Comparison of ENCODE assay signal across 15 mouse cellular contexts in the genomic region with DNA sequence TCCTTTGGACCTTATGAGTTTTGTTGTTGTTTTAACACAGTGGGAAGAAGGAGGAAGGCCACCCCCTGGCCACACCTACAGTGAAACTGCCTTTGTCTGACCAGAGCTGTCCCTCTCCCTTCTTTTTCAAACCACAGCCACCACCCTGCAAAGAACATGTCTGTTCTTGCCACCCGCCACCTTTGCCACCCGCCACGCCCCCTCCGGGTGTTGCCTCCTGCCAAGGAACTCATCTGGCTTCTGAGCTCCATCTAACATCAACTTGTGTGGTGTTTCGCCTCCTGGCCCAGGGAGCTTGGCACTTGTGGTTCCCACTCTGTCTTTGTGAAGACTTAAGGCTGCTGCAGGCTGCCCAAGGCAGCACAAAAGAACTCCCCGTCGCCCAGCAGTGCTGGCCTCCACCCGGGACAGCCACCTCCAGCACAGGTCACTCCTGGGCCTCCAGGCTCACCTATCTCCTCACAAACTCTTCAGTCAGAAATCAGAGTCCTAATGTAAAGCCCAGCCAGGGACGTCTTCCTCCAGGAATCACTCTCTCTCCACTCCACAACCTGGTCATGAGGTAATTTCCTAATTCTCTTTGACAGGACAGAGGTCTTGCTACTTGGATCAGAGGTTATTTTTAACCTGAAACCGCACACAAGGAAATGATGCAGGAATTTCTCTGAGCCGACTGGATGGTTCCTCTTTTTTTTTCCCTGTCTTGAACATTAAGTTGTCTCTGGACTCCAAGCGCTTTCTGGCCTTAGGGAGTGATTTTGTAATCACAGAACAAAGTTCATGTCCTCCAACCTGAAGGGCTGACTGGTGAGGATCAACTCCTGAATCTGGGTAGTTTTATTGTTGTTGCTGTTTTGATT. TPM values are rescaled to one million over a fixed set of nuclear protein-coding genes. Genes with fewer than 3 reads are reported as not detected.
DNase-seq lines count a peak whose midpoint lies in the region; ATAC-seq and TF ChIP-seq lines count a peak whose summit lies in the region.
"Had no signal": no experiment of that assay in that cellular context is flagged by ENCODE, and none has a peak within 500 bp of the region (broad histone marks: within the 10 kb centered on the region; RNA-seq: fewer than 3 reads in every experiment).

No protein-coding gene starts in this region.

- peaks cover 34% of the 10 kb centered on the region for H3K4me1 ChIP-seq in heart, postnatal 0 days (ENCODE audit: control insufficient read depth, insufficient read depth)

- no peaks in the 10 kb centered on the region for H3K9me3 ChIP-seq in heart, postnatal 0 days (replicated peaks; ENCODE audit: control insufficient read depth, low read length)
- H3K9me3 ChIP-seq: embryonic facial prominence, embryonic 15.5 days; G1E; hindbrain, embryonic 15.5 days; midbrain, embryonic 12.5 days had no signal

- intact Hi-C loops in heart, postnatal 36 days (cut with DNase I): loop anchor here (2.0 kb wide), 1 partner anchor 13 kb away; no protein-coding TSS in a partner anchor

- H3K4me3 ChIP-seq in heart, postnatal 0 days (ENCODE audit: low read depth, low read length): no peak overlapping the region
- H3K4me3 ChIP-seq: embryonic facial prominence, embryonic 15.5 days; hindbrain, embryonic 15.5 days; midbrain, embryonic 12.5 days had no signal

- TF ChIP-seq EP300 in heart, postnatal 0 days (IDR thresholded peaks at IDR 0.05; ENCODE audit: low read depth): no peak

- no peaks in the 10 kb centered on the region for H3K36me3 ChIP-seq in heart, postnatal 0 days (replicated peaks; ENCODE audit: control insufficient read depth, insufficient read depth, low read length)
- H3K36me3 ChIP-seq: embryonic facial prominence, embryonic 15.5 days; G1E; hindbrain, embryonic 15.5 days; midbrain, embryonic 12.5 days had no signal

- TF ChIP-seq CTCF in heart, postnatal 0 days (IDR thresholded peaks at IDR 0.05; ENCODE audit: low read depth): no peak

- 0 out of 2 replicates have a peak, but pooled peaks have one; percentile 15 for ATAC-seq in heart, postnatal 0 days (ENCODE audit: insufficient read depth, low read depth)

- 50% methylated on average over 12 of the region's 12 CpGs for WGBS in heart, postnatal 0 days

- H3K4me2 ChIP-seq in heart, postnatal 0 days (ENCODE audit: low read depth, low read length): no peak overlapping the region
- H3K4me2 ChIP-seq: embryonic facial prominence, embryonic 15.5 days; hindbrain, embryonic 15.5 days; midbrain, embryonic 12.5 days had no signal

- H3K27me3 ChIP-seq in heart, postnatal 0 days (ENCODE audit: control insufficient read depth, insufficient read depth, low read length): no peaks in the 10 kb centered on the region
- H3K27me3 ChIP-seq: embryonic facial prominence, embryonic 15.5 days; hindbrain, embryonic 15.5 days had no signal

- peak overlapping the region; percentile 65; the same call in 1 of the 2 replicates for H3K27ac ChIP-seq in heart, postnatal 0 days (ENCODE audit: low read depth)
- H3K27ac ChIP-seq: embryonic facial prominence, embryonic 15.5 days; hindbrain, embryonic 15.5 days; midbrain, embryonic 12.5 days had no signal

- peak overlapping the region; percentile 28 for H3K9ac ChIP-seq in heart, postnatal 0 days (replicated peaks; ENCODE audit: low read depth, low read length)
- H3K9ac ChIP-seq: embryonic facial prominence, embryonic 15.5 days; hindbrain, embryonic 15.5 days; midbrain, embryonic 12.5 days had no signal

- DNase-seq in heart, postnatal 0 days (ENCODE audit: low spot score): peak; percentile 59
- no peak for DNase-seq in heart, postnatal 36 days
- peak; percentile 47 to 55 for DNase-seq in urinary bladder, adult 18-20 months (ENCODE audit: low spot score in 2 of 2)
- no peak for DNase-seq in urinary bladder, postnatal 10 days (ENCODE audit: low spot score)
- DNase-seq in lung, postnatal 25 days (ENCODE audit: low spot score): peak; percentile 27
- peak; percentile 63 for DNase-seq in yolk sac, embryonic 10.5 days (ENCODE audit: low spot score)
- DNase-seq in layer of hippocampus, adult 18-20 months (ENCODE audit: low spot score in 2 of 2): no peak
- no peak for DNase-seq in ovary, postnatal 14 days (ENCODE audit: low spot score)
- DNase-seq: adrenal gland, adult 8-10 months; cerebellum, adult 2 months; right cerebral cortex, postnatal 25 days had no signal

RNA-seq across cellular contexts. Expression of a gene that starts 18.5 kb away (rescaled TPM):
- total RNA-seq in heart, postnatal 0 days (2014; rRNA removed; ENCODE audit: low replicate concordance): 30.2 and 31.3 TPM in 2 replicates
- 10.9 and 11.7 TPM in 2 replicates for polyA plus RNA-seq in heart, postnatal 0 days (2015; fragmentation: Nextera tagmentation; extraction: Ambion mirVana)
- total RNA-seq in heart, postnatal 36 days (2021): 10 to 100 TPM; 22.5 to 27.4 TPM
- total RNA-seq in layer of hippocampus, adult 18-20 months (2021): 10 to 100 TPM; 20.5 to 23.9 TPM
- polyA plus RNA-seq: G1E had no signal

Comparison
In these comparisons a context has a peak if more than half of its experiments do, and no peak if none do; other contexts are left out.
1. DNase-seq: peak in heart, postnatal 0 days (single experiment), urinary bladder, adult 18-20 months (2 of 2), lung, postnatal 25 days (single experiment) and yolk sac, embryonic 10.5 days (single experiment); none in heart, postnatal 36 days (0 of 2), urinary bladder, postnatal 10 days (single experiment), layer of hippocampus, adult 18-20 months (0 of 2) and ovary, postnatal 14 days (single experiment).